Mouse (Mus musculus) spleen, postnatal 14 days (tissue): ENCODE data around the gene Ly86.

ENCODE experiments used
- DNase-seq, 2 experiments: peaks; one replicate each; pipeline ENCODE4 v3.0.0; 2021 to 2022; ENCODE audit warnings: low spot score in 2 of 2

Gene Ly86

DNA sequence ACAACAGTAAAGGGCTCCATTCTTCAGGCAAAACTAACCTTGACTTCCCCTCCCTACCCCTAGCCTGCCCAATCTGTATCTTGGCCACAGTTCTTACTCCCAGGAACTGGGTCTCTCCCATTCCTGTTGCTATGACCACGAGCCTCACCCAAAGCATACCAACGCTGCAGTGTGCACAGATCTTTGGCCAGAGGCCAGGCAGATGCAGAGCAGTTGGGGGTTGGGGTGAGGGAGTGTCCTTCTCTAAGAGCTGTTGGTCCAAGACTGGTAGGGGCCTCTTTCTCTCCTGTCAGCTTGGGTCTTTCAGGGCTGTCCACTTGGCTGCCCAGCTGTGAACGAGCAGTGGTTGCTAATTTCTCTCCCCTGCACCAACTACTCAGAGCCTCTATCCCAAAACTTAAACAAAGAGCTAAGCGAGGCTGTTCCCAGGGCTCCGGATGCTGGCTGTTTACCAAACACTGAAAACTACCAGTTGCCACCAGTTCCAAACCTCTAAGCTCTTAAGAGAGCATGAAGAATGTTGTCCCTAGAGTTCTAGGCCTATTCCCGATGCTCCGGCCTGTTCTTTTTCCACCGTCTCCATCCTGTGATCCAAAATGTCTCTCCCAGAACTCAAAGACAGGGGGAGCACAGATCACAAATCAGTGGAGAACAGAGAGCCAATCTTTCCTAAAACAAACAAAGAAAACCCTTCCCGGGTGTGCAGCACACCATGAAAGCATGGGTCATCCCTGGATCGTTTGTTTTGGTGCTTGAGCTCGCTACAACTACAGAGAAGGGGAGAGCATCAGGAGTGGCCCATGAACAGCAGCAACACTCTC, 112.2 kb downstream of the Ly86 start:
- DNase-seq = no peak

DNA sequence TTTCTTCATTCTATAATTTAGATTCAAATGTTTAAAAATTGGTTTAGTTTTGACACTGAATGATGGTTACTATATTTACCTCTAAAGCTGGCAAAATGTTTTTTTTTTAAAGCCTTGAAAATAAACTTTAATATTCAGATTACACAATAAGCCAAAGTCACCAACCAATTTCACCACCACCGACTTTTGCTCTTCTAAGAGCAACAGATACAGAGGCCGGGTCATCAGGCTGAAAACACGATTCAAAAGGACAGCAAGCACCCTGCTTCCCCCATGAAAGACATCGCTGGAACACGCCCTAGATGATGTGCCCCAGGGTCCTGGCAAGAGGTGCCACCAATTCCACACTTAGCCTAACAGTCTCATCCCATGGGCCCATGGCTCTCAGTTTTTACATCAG, 113.5 kb downstream of the Ly86 start:
- DNase-seq = no peak

DNA sequence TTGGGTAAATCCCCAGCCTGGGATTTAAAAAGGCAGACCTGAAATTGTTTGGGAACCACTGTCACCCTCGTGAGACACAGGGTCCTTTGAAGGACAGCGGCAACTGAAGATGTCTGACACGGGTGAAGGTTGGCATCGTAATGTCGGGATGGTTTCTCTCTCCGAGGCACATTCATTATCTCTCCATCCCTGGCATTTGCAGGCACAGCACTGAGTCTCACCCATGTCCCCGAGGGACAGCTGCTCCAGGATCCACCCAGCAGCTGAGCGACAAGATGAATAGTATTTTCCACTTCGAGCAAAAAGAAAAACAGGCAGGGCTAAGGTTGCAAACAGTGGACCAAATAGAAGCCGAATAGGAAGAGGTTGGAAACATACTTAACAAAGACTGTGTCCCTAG, 114.0 kb downstream of the Ly86 start:
- no peak for DNase-seq

- DNase-seq = no peak
Measured at GRCm38 (mm10) chr13:37459957-37460930, 115.2 kb downstream of the Ly86 start.

DNA sequence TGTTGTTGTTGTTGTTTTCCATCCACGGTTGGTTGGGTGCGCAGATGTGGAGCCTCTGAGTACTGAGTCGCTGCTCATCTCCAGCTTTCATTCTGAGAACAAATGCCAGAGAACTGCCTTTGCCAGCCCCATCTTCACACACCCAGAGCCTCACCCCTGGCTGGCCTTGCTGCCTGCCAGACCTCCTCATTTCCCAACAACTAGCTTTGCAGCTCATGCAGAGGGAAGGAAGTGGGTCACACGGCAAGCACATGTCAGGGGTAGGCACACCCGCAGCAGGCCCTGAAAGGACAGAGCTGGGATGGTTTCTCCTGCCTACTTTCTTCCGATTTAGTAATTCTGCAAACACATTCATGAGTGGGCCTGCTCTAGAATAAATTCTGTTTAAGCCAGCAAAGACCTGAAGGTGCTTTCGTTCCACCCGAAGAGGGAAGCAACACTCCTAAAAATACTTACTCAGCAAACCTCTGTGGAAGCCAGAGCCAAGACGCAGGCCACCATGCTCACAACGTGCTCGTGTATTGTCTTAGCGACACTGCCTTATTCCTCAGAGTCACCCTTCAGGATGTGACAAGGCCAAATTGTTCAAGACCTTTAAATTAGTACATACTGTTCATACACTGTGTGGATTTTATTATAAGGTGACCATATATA, 117.2 kb downstream of the Ly86 start:
- DNase-seq = no peak

GRCm38 (mm10) chr13:37465710-37466109, 120.7 kb downstream of the Ly86 start:
- no peak for DNase-seq

DNA sequence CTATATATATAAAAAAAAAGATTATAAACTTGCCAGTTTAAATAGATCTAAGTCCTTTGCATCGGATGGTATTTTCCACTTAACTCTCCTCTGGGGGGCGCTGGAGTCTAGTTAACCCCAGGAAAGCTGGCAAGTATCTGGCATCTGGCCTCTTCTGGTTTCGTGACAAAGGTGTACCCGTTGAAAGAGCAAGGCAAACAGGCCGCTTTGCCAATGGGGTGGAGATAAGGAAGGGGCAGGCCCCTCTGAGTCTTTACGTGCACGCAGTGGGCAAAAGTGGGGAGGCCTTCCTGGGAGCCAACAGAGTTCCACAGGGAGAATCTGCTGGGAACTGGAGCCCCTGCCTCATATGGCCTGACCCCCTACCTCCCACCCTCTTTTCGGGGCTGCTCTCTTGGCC, 122.8 kb downstream of the Ly86 start:
- DNase-seq = peak in 1 of 2 experiments; percentile 63
